Mouse (Mus musculus) lung, postnatal 14 days (tissue): ENCODE results near the gene Dctpp1.
"Not testable (repeated sequence)": the region's sequence is repeated elsewhere in the genome, so short reads cannot be mapped to it uniquely, and the experiment has no call there.

Source experiments
- DNase-seq: peaks from one replicate; pipeline ENCODE4 v3.0.0; 2021

Dctpp1 gene

GRCm38 (mm10) chr7:127263526-127263925, 3.0 kb upstream of the Dctpp1 start:
- no peak for DNase-seq

GRCm38 (mm10) chr7:127262218-127262961, 1.9 kb upstream of the Dctpp1 start:
- peak; percentile 36 for DNase-seq

GRCm38 (mm10) chr7:127259186-127259905, 1.2 kb downstream of the Dctpp1 start:
- DNase-seq: no peak

- no peak for DNase-seq
These were observed 4.0 kb downstream of the Dctpp1 start for GRCm38 (mm10) chr7:127256518-127256917.

- no peak for DNase-seq
These were observed 4.5 kb downstream of the Dctpp1 start for GRCm38 (mm10) chr7:127255965-127256364.

GRCm38 (mm10) chr7:127255008-127255407, 5.5 kb downstream of the Dctpp1 start:
- DNase-seq: no peak

GRCm38 (mm10) chr7:127253821-127254769, 6.4 kb downstream of the Dctpp1 start:
- peak; percentile 96 for DNase-seq

- DNase-seq: no peak
These were observed 7.2 kb downstream of the Dctpp1 start for GRCm38 (mm10) chr7:127253341-127253740.

GRCm38 (mm10) chr7:127252414-127252813, 8.1 kb downstream of the Dctpp1 start:
- DNase-seq: peak; percentile 37

- DNase-seq: not testable (repeated sequence)
These were observed 10.0 kb downstream of the Dctpp1 start for GRCm38 (mm10) chr7:127250511-127250910.

GRCm38 (mm10) chr7:127244658-127245510, 15.6 kb downstream of the Dctpp1 start:
- peak; percentile 64 for DNase-seq

GRCm38 (mm10) chr7:127243870-127244657, 16.4 kb downstream of the Dctpp1 start, which contains the start of gene Zfp771:
Zfp771 (plus strand) TSS chr7:127244274.
- peak; percentile 96 for DNase-seq

GRCm38 (mm10) chr7:127243361-127243867, 17.1 kb downstream of the Dctpp1 start:
- no peak for DNase-seq

GRCm38 (mm10) chr7:127234777-127235176, 25.7 kb downstream of the Dctpp1 start:
- DNase-seq: no peak

- no peak for DNase-seq
These were observed 26.7 kb downstream of the Dctpp1 start for GRCm38 (mm10) chr7:127233765-127234164.

- no peak for DNase-seq
These were observed 27.1 kb downstream of the Dctpp1 start for GRCm38 (mm10) chr7:127233368-127233749.

GRCm38 (mm10) chr7:127232622-127233367, 27.7 kb downstream of the Dctpp1 start, which contains the start of the genes Zfp553 and Sept1:
Zfp553 (plus strand) TSS chr7:127233061.
Sept1 (minus strand) TSS chr7:127233130.
- DNase-seq: peak; percentile 82

GRCm38 (mm10) chr7:127231826-127232621, 28.5 kb downstream of the Dctpp1 start:
- DNase-seq: no peak

GRCm38 (mm10) chr7:127231376-127231775, 29.1 kb downstream of the Dctpp1 start:
- DNase-seq: no peak
